Mouse (Mus musculus): ENCODE measurements around the gene Hipk3.

GRCm38 (mm10) chr2:104408351-104408750 is 85.9 kb downstream of the Hipk3 start:
- TF ChIP-seq CTCF (IDR thresholded peaks at IDR 0.05; ENCODE audit: control insufficient read depth, insufficient read depth, insufficient replicate concordance, low read depth, low read length) (no peak), POLR2A (IDR thresholded peaks at IDR 0.05; ENCODE audit: control insufficient read depth, low read depth, low read length) (no peak)
